Mouse (Mus musculus) liver, embryonic 12.5 days (tissue): ENCODE data around the gene Fbxo48. TPM values are rescaled to one million over a fixed set of nuclear protein-coding genes. Genes with fewer than 3 reads are reported as not detected.

Experiments used
- ATAC-seq: fragments of 200-750 bp; cut with Nextera tagmentation; 2 replicates; pipeline ENCODE4 v1.8.0; 2017; ENCODE audit warnings: moderate number of reproducible peaks, mild to moderate bottlenecking, moderate library complexity
- H3K27ac ChIP-seq: fragments of 300-500 bp; sonication (generic); 2 replicates; pipeline ENCODE4 v1.5.1; 2016; ENCODE audit warnings: mild to moderate bottlenecking
- H3K27me3 ChIP-seq: fragments of 300-500 bp; sonication (generic); replicated peaks from 2 replicates; pipeline ENCODE4 v1.6.1; 2016; ENCODE audit warnings: mild to moderate bottlenecking, moderate library complexity
- H3K36me3 ChIP-seq: fragments of 300-500 bp; sonication (generic); 2 replicates; pipeline ENCODE4 v1.6.1; 2016; ENCODE audit warnings: mild to moderate bottlenecking, moderate library complexity
- H3K4me1 ChIP-seq: fragments of 300-500 bp; sonication (generic); 2 replicates; pipeline ENCODE4 v1.6.1; 2016
- H3K4me2 ChIP-seq: fragments of 300-500 bp; sonication (generic); 2 replicates; pipeline ENCODE4 v1.6.1; 2016; ENCODE audit warnings: mild to moderate bottlenecking, moderate library complexity
- H3K4me3 ChIP-seq: fragments of 300-500 bp; sonication (generic); 2 replicates; pipeline ENCODE4 v1.5.1; 2016; ENCODE audit warnings: mild to moderate bottlenecking, moderate library complexity
- H3K9ac ChIP-seq: fragments of 300-500 bp; sonication (generic); 2 replicates; pipeline ENCODE4 v1.6.1; 2016; ENCODE audit warnings: mild to moderate bottlenecking, moderate library complexity
- H3K9me3 ChIP-seq: fragments of 300-500 bp; sonication (generic); replicated peaks from 2 replicates; pipeline ENCODE4 v1.6.1; 2016; ENCODE audit warnings: mild to moderate bottlenecking, moderate library complexity
- WGBS: fragments of 180-500 bp; shearing (Covaris S2); methylation state at CpG from one replicate; pipeline ENCODE4 v1.1.7; 2016; ENCODE audit not compliant: insufficient replicate concordance; 5-methylcytosine and 5-hydroxymethylcytosine counted together
- polyA plus RNA-seq: library from polyadenylated mRNA; unstranded; fragments of >200 nt; fragmentation: Nextera tagmentation; extraction: Ambion mirVana; gene quantifications from 2 replicates; pipeline ENCODE4 v1.2.1, GENCODE M21; 2016

Fbxo48 gene
- 2.5 and 3.2 TPM in 2 replicates for polyA plus RNA-seq

GRCm38 (mm10) chr11:16950976-16951760 is at the start of gene Fbxo48:
TSS of gene Fbxo48 (plus strand) at chr11:16951375.
- peak within 1 kb of the TSS; percentile 71 for H3K4me2 ChIP-seq
- peaks cover 44% of the 10 kb centered on the region for H3K4me1 ChIP-seq
- peaks cover 13% of the 10 kb centered on the region; the same call in 1 of the 2 replicates for H3K36me3 ChIP-seq
- H3K9ac ChIP-seq = peak within 1 kb of the TSS; percentile 87
- H3K9me3 ChIP-seq = no peaks in the 10 kb centered on the region
- no peaks in the 10 kb centered on the region for H3K27me3 ChIP-seq
- H3K4me3 ChIP-seq = peak within 1 kb of the TSS; percentile 81
- peak; percentile 99 for ATAC-seq
- peak within 1 kb of the TSS; percentile 81 for H3K27ac ChIP-seq
- under 1% methylated on average over 38 of the region's 38 CpGs for whole genome bisulfite sequencing

DNA sequence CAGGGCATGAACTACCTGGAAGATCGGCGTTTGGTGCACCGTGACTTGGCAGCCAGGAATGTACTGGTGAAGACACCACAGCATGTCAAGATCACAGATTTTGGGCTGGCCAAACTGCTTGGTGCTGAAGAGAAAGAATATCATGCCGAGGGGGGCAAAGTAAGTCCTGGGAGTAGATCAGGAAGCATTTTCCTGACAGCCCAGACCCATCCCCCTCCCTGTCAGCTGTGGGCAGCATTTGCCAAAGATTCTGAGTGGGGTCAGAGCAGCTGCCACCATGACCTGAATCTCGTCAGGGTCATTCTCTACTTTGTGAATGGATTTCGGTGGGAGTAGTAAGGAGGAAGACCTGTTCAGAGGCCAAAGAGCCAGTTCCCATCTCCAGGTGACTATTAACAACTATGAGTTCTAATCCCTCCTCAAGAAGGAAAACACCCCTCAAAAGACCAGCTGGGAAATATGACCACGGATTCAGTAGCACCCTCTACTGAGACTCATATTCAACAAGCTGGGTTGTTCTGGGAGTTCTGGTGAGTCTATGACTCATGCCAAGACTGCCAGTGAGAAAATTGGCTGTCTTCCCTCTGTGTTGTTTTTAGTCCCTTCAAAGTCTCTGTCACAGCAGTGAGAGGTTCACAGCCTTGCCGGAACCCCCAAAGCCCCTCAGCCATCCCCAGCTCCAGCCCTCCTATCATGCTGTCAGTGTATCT is 46.7 kb upstream of the Fbxo48 start:
- Histone ChIP-seq H3K9me3 (no peaks in the 10 kb centered on the region), H3K4me2 (no peak overlapping the region), H3K27me3 (no peaks in the 10 kb centered on the region), H3K9ac (no peak overlapping the region), H3K36me3 (no peaks in the 10 kb centered on the region), H3K4me3 (no peak overlapping the region), H3K27ac (no peak overlapping the region), H3K4me1 (no peaks in the 10 kb centered on the region)
- no peak for ATAC-seq
- 63% methylated on average over 8 of the region's 8 CpGs for WGBS

GRCm38 (mm10) chr11:16905012-16905332 is 46.2 kb upstream of the Fbxo48 start:
- H3K36me3 ChIP-seq = no peaks in the 10 kb centered on the region
- WGBS = 56% methylated on average over 3 of the region's 3 CpGs
- H3K27me3 ChIP-seq = no peaks in the 10 kb centered on the region
- H3K4me1 ChIP-seq = no peaks in the 10 kb centered on the region
- H3K27ac ChIP-seq = no peak overlapping the region
- H3K4me3 ChIP-seq = no peak overlapping the region
- H3K4me2 ChIP-seq = no peak overlapping the region
- no peak overlapping the region for H3K9ac ChIP-seq
- no peak for ATAC-seq
- H3K9me3 ChIP-seq = no peaks in the 10 kb centered on the region

DNA sequence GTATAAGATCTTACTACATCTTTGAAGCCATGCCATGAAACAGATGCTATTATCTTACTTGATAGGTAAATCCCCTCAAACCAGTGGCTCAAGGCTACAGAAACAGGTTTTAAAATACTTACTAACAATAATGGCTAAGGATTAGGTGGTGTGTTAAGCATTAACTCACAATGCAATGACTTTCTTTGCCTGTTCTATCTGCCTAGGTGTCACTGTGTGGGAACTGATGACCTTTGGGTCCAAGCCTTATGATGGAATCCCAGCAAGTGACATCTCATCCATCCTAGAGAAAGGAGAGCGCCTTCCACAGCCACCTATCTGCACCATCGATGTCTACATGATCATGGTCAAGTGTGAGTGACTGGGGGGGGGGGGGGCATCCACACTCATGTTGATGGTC is 44.6 kb upstream of the Fbxo48 start:
- Histone ChIP-seq H3K4me1 (no peaks in the 10 kb centered on the region), H3K4me3 (no peak overlapping the region), H3K9ac (no peak overlapping the region), H3K27ac (no peak overlapping the region), H3K27me3 (no peaks in the 10 kb centered on the region), H3K36me3 (no peaks in the 10 kb centered on the region), H3K4me2 (no peak overlapping the region), H3K9me3 (no peaks in the 10 kb centered on the region)
- no peak for ATAC-seq
- WGBS = 76% methylated on average over 2 of the region's 2 CpGs

DNA sequence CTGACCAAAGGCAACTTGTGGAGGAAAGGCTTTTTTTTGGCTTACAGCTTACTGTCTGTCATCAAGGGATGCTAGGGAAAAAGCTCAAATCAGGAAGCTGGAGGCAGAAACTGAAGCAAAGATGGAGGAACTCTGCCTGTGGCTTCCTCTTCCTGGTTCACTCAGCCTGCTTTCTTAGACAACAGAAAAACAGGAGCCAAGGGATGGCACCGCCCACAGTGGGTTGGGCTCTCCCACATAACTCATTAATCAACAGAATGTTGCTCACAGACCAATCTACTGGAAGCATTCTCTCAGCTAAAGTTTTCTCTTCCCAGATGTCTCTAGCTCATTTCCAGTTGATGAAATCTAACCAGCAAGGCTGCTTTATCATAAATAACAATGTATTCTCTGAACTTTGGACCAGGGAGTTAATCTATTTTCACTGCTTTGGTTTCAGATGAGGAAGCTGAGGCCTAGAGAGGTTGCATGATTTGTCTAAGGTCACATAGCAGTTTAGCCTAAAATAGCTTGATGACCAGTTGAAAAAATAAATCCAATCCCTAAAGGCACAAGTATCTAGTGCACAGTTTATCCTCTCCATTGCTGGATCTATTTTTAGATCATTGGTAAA is 43.6 kb upstream of the Fbxo48 start:
- WGBS = 52% methylated on average over 1 of the region's 1 CpGs
- H3K9ac ChIP-seq = no peak overlapping the region
- no peak overlapping the region for H3K4me2 ChIP-seq
- H3K9me3 ChIP-seq = no peaks in the 10 kb centered on the region
- no peak overlapping the region for H3K27ac ChIP-seq
- no peak for ATAC-seq
- H3K27me3 ChIP-seq = no peaks in the 10 kb centered on the region
- no peaks in the 10 kb centered on the region for H3K36me3 ChIP-seq
- no peak overlapping the region for H3K4me3 ChIP-seq
- no peaks in the 10 kb centered on the region for H3K4me1 ChIP-seq

DNA sequence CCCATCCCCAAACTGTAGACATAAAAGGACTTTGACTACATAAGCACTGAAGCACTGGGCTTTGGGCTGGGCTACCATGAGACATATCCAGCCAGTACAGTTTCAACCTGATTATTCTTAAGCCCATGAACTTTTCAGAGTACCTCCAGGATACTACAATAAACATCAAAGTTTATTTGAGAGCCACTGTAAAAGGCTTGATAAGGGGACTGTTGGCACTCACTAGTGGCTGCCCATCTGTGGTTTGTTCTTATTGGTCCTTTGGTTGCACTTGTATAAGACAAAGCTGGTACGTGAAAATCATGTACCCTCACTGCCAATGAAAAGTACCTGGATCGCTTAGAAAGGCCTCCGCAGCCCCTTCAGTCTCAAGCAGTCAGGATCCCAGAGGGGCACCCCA is 36.4 kb upstream of the Fbxo48 start:
- Histone ChIP-seq H3K9ac (no peak overlapping the region), H3K4me3 (no peak overlapping the region), H3K9me3 (no peaks in the 10 kb centered on the region), H3K4me2 (no peak overlapping the region), H3K27ac (no peak overlapping the region), H3K36me3 (no peaks in the 10 kb centered on the region), H3K4me1 (no peaks in the 10 kb centered on the region), H3K27me3 (no peaks in the 10 kb centered on the region)
- 79% methylated on average over 3 of the region's 3 CpGs for WGBS
- ATAC-seq = no peak

- no peaks in the 10 kb centered on the region for H3K4me1 ChIP-seq
- no peak overlapping the region for H3K9ac ChIP-seq
- H3K27ac ChIP-seq = no peak overlapping the region
- no peaks in the 10 kb centered on the region for H3K36me3 ChIP-seq
- no peak overlapping the region for H3K4me3 ChIP-seq
- WGBS = 75% methylated on average over 5 of the region's 5 CpGs
- no peaks in the 10 kb centered on the region for H3K9me3 ChIP-seq
- H3K4me2 ChIP-seq = no peak overlapping the region
- no peak for ATAC-seq
- no peaks in the 10 kb centered on the region for H3K27me3 ChIP-seq
Measured at GRCm38 (mm10) chr11:16915850-16916249, 35.3 kb upstream of the Fbxo48 start.

DNA sequence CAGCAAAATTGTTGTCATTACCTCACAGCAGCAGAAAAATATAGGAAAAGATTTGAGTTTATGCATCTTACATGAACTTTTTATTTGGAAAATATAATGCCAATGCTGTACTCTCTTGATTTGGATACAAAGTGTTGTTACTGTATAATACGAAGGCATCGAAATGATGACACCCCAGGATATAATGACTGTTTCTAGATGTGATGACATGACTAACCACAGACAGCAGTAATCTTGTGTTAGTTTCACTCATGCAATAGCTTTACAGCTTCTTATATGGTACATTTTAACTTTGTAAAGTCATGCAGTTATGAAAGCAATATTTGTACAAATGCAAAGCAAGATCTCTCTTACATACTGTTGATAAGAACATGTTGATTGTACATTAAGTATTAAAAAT is 33.7 kb upstream of the Fbxo48 start:
- Histone ChIP-seq H3K9ac (no peak overlapping the region), H3K4me2 (no peak overlapping the region), H3K9me3 (no peaks in the 10 kb centered on the region), H3K4me3 (no peak overlapping the region), H3K27me3 (no peaks in the 10 kb centered on the region), H3K27ac (no peak overlapping the region), H3K4me1 (no peaks in the 10 kb centered on the region), H3K36me3 (no peaks in the 10 kb centered on the region)
- WGBS = 89% methylated on average over 2 of the region's 2 CpGs
- ATAC-seq = no peak

DNA sequence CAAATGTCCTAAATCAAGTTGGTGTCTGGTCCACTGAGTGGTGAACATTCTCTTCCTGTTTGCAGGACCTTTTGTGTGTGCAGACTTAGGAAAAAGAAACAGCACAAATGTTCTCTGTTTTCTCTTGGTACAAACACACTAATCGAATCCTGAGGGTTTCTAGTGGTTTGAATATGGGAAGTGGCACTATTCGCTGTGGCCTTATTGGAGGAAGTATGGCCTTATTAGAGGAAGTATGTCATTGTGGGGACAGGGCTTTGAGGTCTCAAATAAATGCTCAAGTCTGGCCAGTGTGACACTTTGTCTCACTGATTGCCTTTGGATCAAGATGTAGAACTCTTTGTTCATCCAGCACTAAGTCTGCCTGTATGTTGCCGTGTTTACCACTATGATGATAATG is 19.0 kb upstream of the Fbxo48 start:
- H3K36me3 ChIP-seq = no peaks in the 10 kb centered on the region
- no peak overlapping the region for H3K9ac ChIP-seq
- no peaks in the 10 kb centered on the region for H3K9me3 ChIP-seq
- 36% methylated on average over 3 of the region's 3 CpGs for WGBS
- H3K4me2 ChIP-seq = no peak overlapping the region
- H3K27ac ChIP-seq = no peak overlapping the region
- no peak for ATAC-seq
- H3K27me3 ChIP-seq = no peaks in the 10 kb centered on the region
- H3K4me3 ChIP-seq = no peak overlapping the region
- H3K4me1 ChIP-seq = no peaks in the 10 kb centered on the region

GRCm38 (mm10) chr11:16935577-16936236 is 15.5 kb upstream of the Fbxo48 start:
- no peak for ATAC-seq
- WGBS = 69% methylated on average over 6 of the region's 6 CpGs

GRCm38 (mm10) chr11:16941103-16941793 is 9.9 kb upstream of the Fbxo48 start:
- WGBS = 67% methylated on average over 4 of the region's 4 CpGs
- Histone ChIP-seq H3K9ac (no peak overlapping the region), H3K4me2 (no peak overlapping the region), H3K36me3 (no peaks in the 10 kb centered on the region), H3K27me3 (no peaks in the 10 kb centered on the region), H3K4me3 (no peak overlapping the region), H3K9me3 (no peaks in the 10 kb centered on the region), H3K27ac (no peak overlapping the region), H3K4me1 (0 out of 2 replicates have a peak, but pooled peaks cover 4% of the 10 kb centered on the region)
- ATAC-seq = no peak

More at GRCm38 (mm10) chr11:16935577-16936236, 15.5 kb upstream of the Fbxo48 start:
- H3K27ac ChIP-seq = no peak overlapping the region
- no peaks in the 10 kb centered on the region for H3K36me3 ChIP-seq
- H3K9ac ChIP-seq = no peak overlapping the region
- no peaks in the 10 kb centered on the region for H3K27me3 ChIP-seq
- no peaks in the 10 kb centered on the region for H3K4me1 ChIP-seq
- no peak overlapping the region for H3K4me3 ChIP-seq
- no peak overlapping the region for H3K4me2 ChIP-seq
- no peaks in the 10 kb centered on the region for H3K9me3 ChIP-seq
